Mouse (Mus musculus): Measurements from ENCODE around the gene Ddx6.

The Ddx6 gene

DNA sequence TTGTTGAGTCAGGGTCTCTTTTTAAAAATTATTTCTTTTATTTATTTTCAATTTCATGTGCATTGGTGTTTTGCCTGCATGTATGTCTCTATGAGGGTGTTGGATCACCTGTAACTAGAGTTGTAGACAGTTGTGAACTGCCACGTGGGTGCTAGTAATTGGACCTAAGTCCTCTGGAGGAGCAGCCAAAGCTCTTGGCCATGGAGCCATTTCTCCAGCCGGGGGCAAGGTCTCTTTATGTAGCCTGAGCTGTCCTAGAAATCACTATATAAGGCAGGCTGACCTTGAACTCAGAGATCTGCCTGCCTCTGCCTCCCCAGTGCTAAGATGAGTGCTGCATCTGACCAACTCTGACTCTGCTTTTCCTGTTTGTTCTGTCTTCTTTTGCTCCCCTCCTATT, 39.5 kb downstream of the Ddx6 start:
- no peak for DNase-seq

GRCm38 (mm10) chr9:44645481-44645880, 40.8 kb downstream of the Ddx6 start:
- peak; percentile 42 for DNase-seq

GRCm38 (mm10) chr9:44645924-44646323, 41.2 kb downstream of the Ddx6 start:
- DNase-seq, result no peak

DNA sequence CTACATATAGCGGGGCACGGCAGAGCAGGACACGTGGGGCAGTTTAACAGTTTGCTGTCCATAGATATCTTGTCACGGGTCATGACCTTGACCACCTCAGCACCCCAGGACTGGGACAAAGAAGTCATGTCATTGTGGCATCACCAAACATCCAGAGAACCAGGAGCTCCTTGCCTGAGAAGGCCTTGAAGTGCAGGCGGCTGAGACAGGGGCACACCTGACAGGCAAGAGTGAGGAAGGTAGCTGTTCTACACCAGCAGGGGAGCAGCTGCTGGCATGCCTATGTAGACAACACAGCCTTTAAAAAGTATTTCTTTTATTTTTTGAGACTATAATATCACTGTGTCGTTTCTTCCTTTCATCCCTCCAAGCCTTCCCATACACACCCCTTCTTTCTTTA, 41.7 kb downstream of the Ddx6 start:
- no peak for DNase-seq

- DNase-seq, result no peak
These were observed 42.3 kb downstream of the Ddx6 start for GRCm38 (mm10) chr9:44647026-44647425.

- no peak for DNase-seq
These were observed 43.0 kb downstream of the Ddx6 start for GRCm38 (mm10) chr9:44647656-44648055.

GRCm38 (mm10) chr9:44648881-44649281, 44.2 kb downstream of the Ddx6 start:
- no peak for DNase-seq

GRCm38 (mm10) chr9:44652027-44652426, 47.3 kb downstream of the Ddx6 start:
- peak; percentile 59 for DNase-seq

- DNase-seq, result no peak
These were observed 49.2 kb downstream of the Ddx6 start for GRCm38 (mm10) chr9:44653896-44654295.

GRCm38 (mm10) chr9:44655098-44656066, 50.7 kb downstream of the Ddx6 start:
- peak; percentile 59 for DNase-seq

DNA sequence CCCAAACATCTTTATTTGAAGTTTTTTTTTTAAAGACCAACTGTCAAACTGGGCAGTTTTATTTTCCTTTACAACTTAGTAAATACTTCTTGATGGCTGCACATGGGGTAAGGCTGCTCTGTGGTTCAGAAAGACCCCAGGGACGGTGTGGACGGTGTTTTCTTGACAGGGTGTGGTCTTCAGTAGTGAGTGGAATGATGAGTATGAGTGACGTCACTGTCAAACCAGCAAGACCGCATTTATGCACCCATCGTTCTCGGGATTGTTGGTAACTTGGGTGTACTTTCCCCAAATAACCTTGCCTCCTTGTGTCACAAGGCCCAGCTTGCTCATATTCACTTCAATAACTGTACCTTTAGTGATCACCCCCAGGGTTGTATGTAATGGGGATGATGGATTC, 59.0 kb downstream of the Ddx6 start:
- DNase-seq, result no peak

DNA sequence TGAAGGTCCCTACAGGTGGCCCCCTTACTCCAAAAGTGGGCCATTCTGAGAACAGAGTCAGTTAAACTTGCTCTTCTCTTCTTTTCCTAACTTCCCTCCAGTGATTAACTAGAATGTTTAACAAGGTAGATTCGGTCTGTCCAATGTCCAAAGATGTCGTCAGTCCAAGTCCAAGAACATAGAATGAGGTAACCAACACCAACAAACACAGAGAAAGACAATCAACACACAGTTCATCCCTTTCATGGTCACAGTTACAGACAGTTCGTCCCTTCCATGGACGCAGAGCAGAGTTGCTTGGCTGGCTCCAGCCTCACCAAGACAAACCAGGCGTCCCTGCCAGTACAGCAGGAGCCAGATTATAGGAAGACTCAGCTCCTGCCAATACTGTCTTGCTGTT, 66.7 kb downstream of the Ddx6 start:
- no peak for DNase-seq

DNA sequence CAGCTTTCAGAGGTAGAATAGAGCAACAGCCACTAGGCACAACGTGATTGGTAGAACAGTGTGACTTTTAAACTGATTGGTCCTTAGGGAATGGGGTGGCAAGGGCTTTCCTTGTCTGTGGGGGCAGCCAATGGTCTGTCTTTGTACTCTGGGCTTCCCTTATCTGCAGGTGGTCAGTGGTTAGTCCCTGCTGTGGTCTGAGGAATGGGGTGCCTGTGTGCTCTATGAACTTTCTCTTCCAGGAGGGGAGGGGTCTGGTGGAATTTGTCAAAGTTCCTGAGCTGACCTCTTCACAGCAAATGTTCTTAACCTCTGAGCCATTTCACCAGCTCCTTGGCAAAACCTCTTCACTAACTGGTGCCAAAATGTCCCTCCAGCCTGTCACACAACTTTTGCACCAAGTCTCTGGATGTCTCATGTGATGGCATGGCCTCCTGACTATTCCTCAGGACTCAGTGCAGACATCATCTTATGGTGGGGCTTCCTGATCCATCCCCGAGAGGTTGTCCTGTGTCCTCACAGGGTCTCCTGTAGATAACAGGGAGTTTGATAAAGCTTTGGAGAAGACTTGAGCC, 67.7 kb downstream of the Ddx6 start:
- no peak for DNase-seq

DNA sequence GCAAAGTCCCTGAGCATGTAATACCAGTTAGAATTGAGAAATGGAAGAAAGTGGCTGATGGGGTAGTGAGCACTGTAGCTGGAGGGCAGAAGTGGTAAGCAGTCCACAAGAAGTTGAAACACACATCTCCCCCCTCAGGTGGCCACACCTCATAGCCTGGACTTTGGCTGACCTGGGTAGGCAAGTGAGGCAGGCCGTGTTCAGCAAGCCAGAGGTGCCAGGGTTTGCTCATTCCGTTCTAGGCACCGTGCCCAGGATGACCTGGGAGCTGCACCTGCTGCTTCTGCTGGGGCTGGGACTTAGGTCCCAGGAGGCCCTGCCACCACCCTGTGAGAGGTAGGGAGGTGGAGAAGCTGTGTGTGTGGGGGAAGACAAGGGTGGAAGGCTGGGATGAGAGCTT, 68.3 kb downstream of the Ddx6 start, which contains the start of gene Treh:
Gene Treh (plus strand): TSS at position 229 of the 400 bp plus-strand sequence.
- DNase-seq, result no peak

GRCm38 (mm10) chr9:44678288-44678871, 73.7 kb downstream of the Ddx6 start:
- no peak for DNase-seq

DNA sequence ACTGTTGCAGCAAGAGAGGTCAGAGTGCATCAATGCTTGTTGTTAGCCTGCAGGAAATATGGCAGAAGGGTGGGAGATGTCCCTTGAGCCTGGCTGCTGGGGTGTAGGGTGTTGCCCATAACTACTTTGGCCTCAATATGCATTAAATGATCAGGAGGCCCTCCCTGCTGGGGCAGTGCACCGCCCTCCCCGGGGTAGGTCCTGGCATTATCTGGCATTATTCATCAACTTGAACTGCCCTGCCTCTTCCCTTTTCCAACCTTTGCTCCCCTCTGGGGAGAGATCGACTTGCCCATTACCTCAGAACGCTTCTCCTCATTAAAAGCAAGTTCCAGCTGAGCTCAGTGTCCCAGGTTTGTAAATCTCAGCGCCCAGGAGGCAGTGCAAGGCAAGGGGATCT, 74.9 kb downstream of the Ddx6 start:
- DNase-seq, result no peak

- no peak for DNase-seq
These were observed 78.4 kb downstream of the Ddx6 start for GRCm38 (mm10) chr9:44683046-44683445.

GRCm38 (mm10) chr9:44685346-44686330, 80.9 kb downstream of the Ddx6 start:
- DNase-seq, result peak; percentile 63

- peak; percentile 36 for DNase-seq
These were observed 81.9 kb downstream of the Ddx6 start for GRCm38 (mm10) chr9:44686638-44687037.

DNA sequence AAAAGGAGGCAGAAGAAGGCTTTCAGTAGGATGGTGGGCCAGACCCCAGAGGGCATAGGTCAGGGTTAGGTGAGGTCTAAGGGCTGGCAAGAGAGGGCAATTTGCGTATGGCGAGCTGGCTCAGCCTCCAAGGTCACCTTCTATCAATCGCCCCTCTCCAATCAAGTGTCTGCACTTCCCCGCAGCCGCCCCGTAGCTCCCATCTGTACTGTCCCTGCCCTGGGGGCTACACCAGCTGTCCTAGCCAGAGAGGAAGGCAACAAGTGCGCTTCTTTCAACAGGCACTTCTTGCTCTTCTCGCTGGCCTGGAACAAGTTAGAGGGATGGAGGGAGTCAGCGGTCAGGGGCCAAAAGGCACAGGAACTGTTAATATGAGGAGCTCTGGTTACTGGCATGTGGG, 83.3 kb downstream of the Ddx6 start:
- DNase-seq, result peak; percentile 21
